Mouse (Mus musculus) lung, postnatal 0 days (tissue): ENCODE measurements at regions not wholly inside any gene's neighbourhood (a gene's known extent, or its start where the extent isn't known, plus 50 kb on each side); places are given as distances from the start of the nearest gene placed in this dataset.

Experiments used
- ATAC-seq: fragments of 200-750 bp; cut with Nextera tagmentation; 2 replicates; pipeline ENCODE4 v1.8.0; 2017; ENCODE audit warnings: moderate library complexity
- DNase-seq: peaks from one replicate; pipeline ENCODE4 v3.0.0-alpha.2; 2016; ENCODE audit warnings: low spot score
- H3K27ac ChIP-seq: fragments of 300-500 bp; sonication (generic); 2 replicates; pipeline ENCODE4 v1.5.1; 2014; ENCODE audit warnings: antibody characterized with exemption, mild to moderate bottlenecking, low read length, mixed read lengths
- H3K27me3 ChIP-seq: fragments of 300-500 bp; sonication (generic); replicated peaks from 2 replicates; pipeline ENCODE4 v1.6.1; 2014; ENCODE audit warnings: low read length, mixed read lengths; ENCODE audit not compliant: insufficient read depth
- H3K36me3 ChIP-seq: fragments of 300-500 bp; sonication (generic); 2 replicates; pipeline ENCODE4 v1.6.1; 2014; ENCODE audit warnings: low read length, mixed read lengths; ENCODE audit not compliant: insufficient read depth
- H3K4me1 ChIP-seq: fragments of 300-500 bp; sonication (generic); 2 replicates; pipeline ENCODE4 v1.6.1; 2014; ENCODE audit warnings: antibody characterized with exemption, low read depth, low read length, mixed read lengths; ENCODE audit not compliant: insufficient read depth
- H3K4me2 ChIP-seq: fragments of 300-500 bp; sonication (generic); replicated peaks from 2 replicates; pipeline ENCODE4 v1.6.1; 2014; ENCODE audit warnings: low read depth, mild to moderate bottlenecking, low read length, moderate library complexity, mixed read lengths
- H3K4me3 ChIP-seq: fragments of 300-500 bp; sonication (generic); 2 replicates; pipeline ENCODE4 v1.5.1; 2014; ENCODE audit warnings: low read depth, low read length
- H3K9ac ChIP-seq: fragments of 300-500 bp; sonication (generic); replicated peaks from 2 replicates; pipeline ENCODE4 v1.6.1; 2014; ENCODE audit warnings: low read depth, mild to moderate bottlenecking
- H3K9me3 ChIP-seq: fragments of 300-500 bp; sonication (generic); 2 replicates; pipeline ENCODE4 v1.6.1; 2016; ENCODE audit warnings: low read length, mixed read lengths
- CTCF ChIP-seq: IDR thresholded peaks from 2 replicates; pipeline ENCODE4 v1.5.1; 2016; ENCODE audit warnings: antibody characterized with exemption, mild to moderate bottlenecking
- EP300 ChIP-seq: IDR thresholded peaks from 2 replicates; pipeline ENCODE4 v1.6.1; 2016; ENCODE audit warnings: antibody characterized with exemption, mild to moderate bottlenecking, control low read depth
- WGBS: fragments of 180-500 bp; shearing (Covaris S2); extraction: QIAGEN DNeasy Blood & Tissue Kit; methylation state at CpG from one replicate; pipeline ENCODE4 v1.1.7; 2014; 5-methylcytosine and 5-hydroxymethylcytosine counted together

GRCm38 (mm10) chr3:58058134-58058533, 210.3 kb upstream of the Pfn2 start:
- no peak overlapping the region for H3K9ac ChIP-seq
- H3K36me3 ChIP-seq, result no peaks in the 10 kb centered on the region
- ATAC-seq, result no peak
- no peaks in the 10 kb centered on the region for H3K9me3 ChIP-seq
- no peaks in the 10 kb centered on the region; the same call in 1 of the 2 replicates for H3K4me1 ChIP-seq
- no peak overlapping the region for H3K4me3 ChIP-seq
- DNase-seq, result no peak
- TF ChIP-seq EP300 (no peak), CTCF (no peak)
- H3K4me2 ChIP-seq, result no peak overlapping the region
- 57% methylated on average over 10 of the region's 10 CpGs for WGBS
- no peak overlapping the region for H3K27ac ChIP-seq
- H3K27me3 ChIP-seq, result no peaks in the 10 kb centered on the region

DNA sequence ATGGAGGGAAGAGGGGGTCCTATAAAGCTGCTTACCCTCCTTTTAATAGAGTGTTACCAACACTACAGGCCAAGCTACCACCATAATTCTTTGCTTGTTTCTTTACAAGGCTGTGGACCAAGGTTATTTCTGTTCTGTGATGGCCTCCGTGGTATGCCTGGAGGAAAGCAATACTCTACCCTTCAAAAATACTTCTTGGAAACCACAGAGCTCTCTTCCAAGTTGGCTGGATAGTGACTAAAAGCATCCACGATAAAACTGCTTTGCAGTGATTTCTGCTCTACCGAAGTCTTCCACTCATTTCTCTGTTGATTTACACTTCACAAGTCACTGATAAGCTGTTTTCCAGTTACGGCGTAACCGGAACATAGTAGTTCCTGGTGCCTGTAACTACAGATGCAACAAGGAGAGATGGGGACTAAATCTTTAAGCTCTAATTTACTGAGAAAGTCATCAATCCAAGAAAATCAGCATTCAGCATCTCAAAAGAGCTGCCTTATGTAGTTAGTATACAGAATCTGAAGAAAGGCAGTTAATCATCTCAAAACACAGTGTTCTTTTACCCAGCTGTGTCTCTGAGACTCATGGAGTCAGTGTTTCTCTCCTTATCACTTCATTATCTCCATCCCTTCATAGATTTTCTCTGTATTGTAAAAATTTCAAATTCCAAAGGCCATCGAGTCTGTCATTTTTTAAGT, 216.1 kb upstream of the Pfn2 start:
- Histone ChIP-seq H3K4me2 (no peak overlapping the region), H3K9ac (no peak overlapping the region), H3K4me3 (no peak overlapping the region), H3K27ac (no peak overlapping the region), H3K9me3 (no peaks in the 10 kb centered on the region), H3K27me3 (no peaks in the 10 kb centered on the region), H3K4me1 (no peaks in the 10 kb centered on the region), H3K36me3 (no peaks in the 10 kb centered on the region)
- WGBS, result 64% methylated on average over 7 of the region's 7 CpGs
- ATAC-seq (no peak), DNase-seq (no peak)
- no peak for TF ChIP-seq CTCF
- TF ChIP-seq EP300, result no peak

GRCm38 (mm10) chr3:58071574-58071973, 223.7 kb upstream of the Pfn2 start:
- H3K9me3 ChIP-seq, result no peaks in the 10 kb centered on the region
- no peaks in the 10 kb centered on the region for H3K36me3 ChIP-seq
- ATAC-seq (no peak; the same call in 1 of the 2 replicates), DNase-seq (no peak)
- WGBS, result 52% methylated on average over 3 of the region's 3 CpGs
- H3K9ac ChIP-seq, result no peak overlapping the region
- no peak overlapping the region for H3K4me2 ChIP-seq
- no peaks in the 10 kb centered on the region for H3K4me1 ChIP-seq
- no peaks in the 10 kb centered on the region for H3K27me3 ChIP-seq
- no peak overlapping the region for H3K4me3 ChIP-seq
- no peak for TF ChIP-seq CTCF
- no peak for TF ChIP-seq EP300
- no peak overlapping the region for H3K27ac ChIP-seq

- Histone ChIP-seq H3K4me1 (no peaks in the 10 kb centered on the region), H3K9ac (no peak overlapping the region), H3K27ac (no peak overlapping the region), H3K9me3 (no peaks in the 10 kb centered on the region), H3K4me3 (no peak overlapping the region), H3K4me2 (no peak overlapping the region), H3K27me3 (no peaks in the 10 kb centered on the region), H3K36me3 (no peaks in the 10 kb centered on the region)
- 78% methylated on average over 5 of the region's 5 CpGs for WGBS
- ATAC-seq, result no peak
- no peak for TF ChIP-seq CTCF
- DNase-seq, result no peak
Measured at GRCm38 (mm10) chr3:58072230-58072839, 224.5 kb upstream of the Pfn2 start.

GRCm38 (mm10) chr3:58089344-58090139, 241.7 kb upstream of the Pfn2 start:
- no peak for DNase-seq
- TF ChIP-seq CTCF, result no peak
- no peak for TF ChIP-seq EP300
- Histone ChIP-seq H3K27ac (no peak overlapping the region), H3K4me1 (no peaks in the 10 kb centered on the region), H3K36me3 (no peaks in the 10 kb centered on the region), H3K9me3 (no peaks in the 10 kb centered on the region), H3K4me2 (no peak overlapping the region), H3K27me3 (no peaks in the 10 kb centered on the region), H3K9ac (no peak overlapping the region), H3K4me3 (no peak overlapping the region)
- ATAC-seq, result no peak
- 74% methylated on average over 24 of the region's 24 CpGs for WGBS

DNA sequence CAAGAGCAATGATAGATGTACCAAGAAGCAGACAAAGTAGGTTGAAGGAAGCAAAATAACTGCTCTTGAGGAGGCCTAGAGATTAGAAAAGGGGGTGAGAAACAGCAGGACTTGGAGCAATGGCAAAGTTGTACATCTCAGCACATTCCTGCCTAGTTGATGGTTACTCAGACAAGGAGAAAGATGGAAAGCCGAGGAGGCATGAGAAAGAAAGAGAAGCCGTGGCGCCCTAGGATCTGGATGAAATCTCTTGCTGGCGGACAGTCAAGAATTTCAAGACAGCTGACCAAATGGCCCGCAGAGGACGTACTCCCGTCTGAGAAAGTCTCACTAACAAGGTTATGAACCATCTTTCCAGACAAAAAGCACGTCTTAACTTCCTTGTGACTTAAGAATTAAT, 242.5 kb upstream of the Pfn2 start:
- TF ChIP-seq CTCF (no peak), EP300 (no peak)
- Histone ChIP-seq H3K4me2 (no peak overlapping the region), H3K27ac (no peak overlapping the region), H3K4me3 (no peak overlapping the region), H3K27me3 (no peaks in the 10 kb centered on the region), H3K4me1 (no peaks in the 10 kb centered on the region), H3K36me3 (no peaks in the 10 kb centered on the region), H3K9me3 (no peaks in the 10 kb centered on the region), H3K9ac (no peak overlapping the region)
- ATAC-seq (no peak), DNase-seq (no peak)
- WGBS, result 57% methylated on average over 8 of the region's 8 CpGs
